Mouse (Mus musculus) midbrain, embryonic 15.5 days (tissue): ENCODE results near the gene F2r. TPM values are rescaled to one million over a fixed set of nuclear protein-coding genes. Genes with fewer than 3 reads are reported as not detected.

Experiments
- ATAC-seq: fragments of 200-750 bp; cut with Nextera tagmentation; replicated peaks from 2 replicates; pipeline ENCODE4 v1.8.0; 2017; ENCODE audit warnings: moderate TSS enrichment
- H3K27ac ChIP-seq: fragments of 300-500 bp; sonication (generic); 2 replicates; pipeline ENCODE4 v1.5.1; 2015; ENCODE audit warnings: mild to moderate bottlenecking, inconsistent platforms
- H3K27me3 ChIP-seq: fragments of 300-500 bp; sonication (generic); replicated peaks from 2 replicates; pipeline ENCODE4 v1.6.1; 2015; ENCODE audit warnings: inconsistent platforms
- H3K36me3 ChIP-seq: fragments of 300-500 bp; sonication (generic); replicated peaks from 2 replicates; pipeline ENCODE4 v1.6.1; 2015; ENCODE audit warnings: inconsistent platforms
- H3K4me1 ChIP-seq: fragments of 300-500 bp; sonication (generic); 2 replicates; pipeline ENCODE4 v1.6.1; 2015; ENCODE audit warnings: inconsistent platforms
- H3K4me2 ChIP-seq: fragments of 300-500 bp; sonication (generic); 2 replicates; pipeline ENCODE4 v1.6.1; 2015; ENCODE audit warnings: inconsistent platforms, mild to moderate bottlenecking, moderate library complexity
- H3K4me3 ChIP-seq: fragments of 300-500 bp; sonication (generic); 2 replicates; pipeline ENCODE4 v1.5.1; 2015; ENCODE audit warnings: mild to moderate bottlenecking, inconsistent platforms
- H3K9ac ChIP-seq: fragments of 300-500 bp; sonication (generic); 2 replicates; pipeline ENCODE4 v1.6.1; 2015; ENCODE audit warnings: mild to moderate bottlenecking, inconsistent platforms
- H3K9me3 ChIP-seq: fragments of 300-500 bp; sonication (generic); 2 replicates; pipeline ENCODE4 v1.6.1; 2016; ENCODE audit warnings: inconsistent platforms
- WGBS: fragments of 180-500 bp; shearing (Covaris S2); methylation state at CpG from one replicate; pipeline ENCODE4 v1.1.7; 2015; ENCODE audit warnings: mixed read lengths; 5-methylcytosine and 5-hydroxymethylcytosine counted together
- polyA plus RNA-seq: library from polyadenylated mRNA; unstranded; fragments of >200 nt; fragmentation: Nextera tagmentation; extraction: Ambion mirVana; gene quantifications from 2 replicates; pipeline ENCODE4 v1.2.1, GENCODE M21; 2015

Gene F2r
- polyA plus RNA-seq, 1 experiment from 2014 or later: 60.9 TPM

DNA sequence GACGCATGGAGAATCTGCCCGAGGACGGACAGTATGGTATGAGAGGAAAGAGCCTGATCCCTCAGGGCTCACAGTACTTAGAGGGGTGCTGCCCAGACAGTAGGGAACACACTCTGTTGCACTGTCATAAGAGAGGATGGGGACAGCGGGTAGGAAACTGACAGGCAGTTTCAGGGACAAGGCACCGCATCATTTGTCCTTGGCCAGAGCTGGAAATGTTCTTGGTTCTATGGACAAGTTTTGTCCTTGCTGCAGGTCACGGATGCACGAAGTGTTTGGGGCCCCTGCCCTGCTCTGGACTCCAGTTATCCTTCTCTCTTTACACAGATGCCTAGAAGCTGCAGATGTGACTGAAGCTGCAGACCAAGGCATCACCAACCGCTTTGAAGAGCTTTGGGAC is 11.3 kb downstream of the F2r start:
- ATAC-seq: no peak
- peaks cover 27% of the 10 kb centered on the region for H3K36me3 ChIP-seq

DNA sequence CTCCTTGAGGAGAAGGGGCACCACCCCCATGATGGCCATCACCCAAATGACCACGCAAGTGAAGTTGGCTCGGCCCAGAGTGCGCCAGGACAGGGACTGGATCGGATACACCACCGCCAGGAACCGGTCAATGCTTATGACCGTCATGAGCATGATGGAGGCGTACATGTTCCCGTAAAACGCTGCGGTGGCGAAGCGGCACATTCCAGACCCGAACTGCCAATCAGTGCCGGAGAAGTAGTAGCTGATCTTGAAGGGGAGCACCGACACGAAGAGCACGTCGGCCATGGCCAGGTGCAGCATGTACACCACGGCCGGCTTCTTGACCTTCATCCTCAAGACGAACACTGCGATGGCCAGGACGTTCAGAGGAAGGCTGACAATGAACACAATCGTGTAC is 14.0 kb downstream of the F2r start:
- Histone ChIP-seq H3K36me3 (peaks cover 25% of the 10 kb centered on the region), H3K9ac (no peak overlapping the region), H3K4me1 (no peaks in the 10 kb centered on the region), H3K27me3 (no peaks in the 10 kb centered on the region), H3K27ac (no peak overlapping the region), H3K4me3 (no peak overlapping the region), H3K9me3 (no peaks in the 10 kb centered on the region), H3K4me2 (no peak overlapping the region)
- no peak for ATAC-seq
- WGBS: 97% methylated on average over 25 of the region's 25 CpGs

More for the DNA sequence above, 11.3 kb downstream of the F2r start:
- Histone ChIP-seq H3K27ac (no peak overlapping the region), H3K4me2 (no peak overlapping the region), H3K9ac (no peak overlapping the region), H3K4me3 (no peak overlapping the region), H3K9me3 (no peaks in the 10 kb centered on the region), H3K4me1 (no peaks in the 10 kb centered on the region), H3K27me3 (no peaks in the 10 kb centered on the region)
- WGBS: 96% methylated on average over 8 of the region's 8 CpGs

DNA sequence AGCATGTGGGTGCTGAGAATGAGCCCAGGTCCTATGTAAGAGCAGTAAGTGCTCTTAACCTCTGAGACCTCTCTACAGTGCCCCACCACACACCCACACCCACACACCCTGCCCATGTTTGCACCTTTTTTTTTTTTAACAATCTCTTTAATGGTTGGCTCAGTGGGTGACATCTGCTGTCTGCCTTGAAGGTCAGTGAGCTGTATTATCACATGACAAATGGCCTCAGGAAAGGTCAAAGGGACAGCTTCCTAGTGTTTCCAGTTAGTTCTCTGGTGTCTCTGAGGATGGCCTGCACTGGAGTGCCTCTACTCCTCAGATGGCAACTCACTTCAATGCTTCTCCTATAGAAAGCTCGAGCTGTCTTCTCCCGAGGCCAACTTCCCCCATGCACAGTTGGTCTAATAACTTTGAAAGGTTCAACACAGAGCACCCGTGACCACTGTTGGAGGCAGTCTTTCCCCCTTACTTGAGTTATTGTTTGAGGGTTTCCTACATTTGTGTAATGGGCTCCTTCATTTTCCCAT is 18.4 kb downstream of the F2r start:
- H3K4me3 ChIP-seq: no peak overlapping the region
- H3K4me2 ChIP-seq: no peak overlapping the region
- H3K27ac ChIP-seq: no peak overlapping the region
- H3K9ac ChIP-seq: no peak overlapping the region
- no peaks in the 10 kb centered on the region for H3K4me1 ChIP-seq
- H3K27me3 ChIP-seq: no peaks in the 10 kb centered on the region
- no peak for ATAC-seq
- 81% methylated on average over 3 of the region's 3 CpGs for WGBS
- no peaks in the 10 kb centered on the region for H3K9me3 ChIP-seq
- peaks cover 21% of the 10 kb centered on the region for H3K36me3 ChIP-seq

DNA sequence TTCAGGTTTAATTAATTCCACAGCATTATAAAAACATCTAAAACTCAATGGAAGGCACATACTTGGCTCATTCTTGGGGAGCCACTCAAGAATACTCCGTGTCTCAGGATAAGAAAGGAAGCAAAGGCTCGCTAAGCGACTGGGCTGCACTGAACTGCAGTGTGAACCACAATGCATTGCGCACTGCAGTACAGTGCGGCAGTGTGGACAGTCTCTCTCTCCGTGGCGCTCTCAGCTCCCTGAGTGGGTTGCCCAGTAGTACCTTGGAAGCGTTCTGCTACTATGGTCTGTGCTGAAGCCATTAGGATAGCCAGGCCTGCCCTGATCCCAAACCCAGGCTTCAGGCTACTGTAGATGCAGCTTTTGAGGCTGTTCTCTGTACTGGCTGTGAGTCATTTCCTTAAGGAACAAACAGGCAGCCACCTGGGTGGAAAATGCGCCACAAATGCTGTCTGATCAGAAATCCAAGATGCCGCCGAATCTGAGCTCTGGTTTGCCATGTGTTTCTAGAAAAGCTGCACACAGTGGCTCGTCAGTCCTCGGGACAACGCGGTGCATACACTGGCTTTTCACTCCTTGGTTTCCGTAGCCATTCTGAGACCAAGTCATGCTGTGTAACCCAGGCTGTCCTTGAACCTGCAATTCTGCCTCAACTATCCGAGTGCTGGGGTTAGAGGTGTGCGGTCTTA is 19.9 kb downstream of the F2r start:
- Histone ChIP-seq H3K27me3 (no peaks in the 10 kb centered on the region), H3K4me3 (no peak overlapping the region), H3K27ac (no peak overlapping the region), H3K36me3 (peaks cover 6% of the 10 kb centered on the region), H3K9me3 (no peaks in the 10 kb centered on the region), H3K4me2 (no peak overlapping the region), H3K4me1 (no peaks in the 10 kb centered on the region), H3K9ac (no peak overlapping the region)
- ATAC-seq: no peak
- 88% methylated on average over 18 of the region's 18 CpGs for WGBS

DNA sequence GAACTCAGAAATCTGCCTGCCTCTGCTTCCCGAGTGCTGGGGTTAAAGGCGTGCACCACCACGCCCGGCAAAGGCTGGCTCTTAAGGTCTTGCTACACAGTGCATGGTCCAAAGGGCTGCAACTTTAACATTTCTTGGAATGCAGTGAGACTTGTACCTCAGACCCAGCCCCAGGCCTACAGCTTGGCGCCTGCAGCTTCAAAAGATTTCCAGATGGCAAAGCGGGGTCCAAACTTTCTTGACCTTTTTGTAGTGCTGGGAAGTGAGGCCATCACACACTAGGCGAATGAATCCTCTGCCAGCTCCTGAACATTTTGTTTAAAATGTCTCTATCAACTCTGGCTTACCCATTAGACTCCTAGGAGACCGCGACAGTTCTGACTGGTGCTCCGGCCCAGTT is 20.7 kb downstream of the F2r start:
- H3K4me3 ChIP-seq: no peak overlapping the region
- WGBS: 95% methylated on average over 10 of the region's 10 CpGs
- no peaks in the 10 kb centered on the region for H3K4me1 ChIP-seq
- H3K36me3 ChIP-seq: peaks cover 3% of the 10 kb centered on the region
- no peak overlapping the region for H3K27ac ChIP-seq
- no peak overlapping the region for H3K4me2 ChIP-seq
- H3K9me3 ChIP-seq: no peaks in the 10 kb centered on the region
- H3K27me3 ChIP-seq: no peaks in the 10 kb centered on the region
- no peak for ATAC-seq
- no peak overlapping the region for H3K9ac ChIP-seq

DNA sequence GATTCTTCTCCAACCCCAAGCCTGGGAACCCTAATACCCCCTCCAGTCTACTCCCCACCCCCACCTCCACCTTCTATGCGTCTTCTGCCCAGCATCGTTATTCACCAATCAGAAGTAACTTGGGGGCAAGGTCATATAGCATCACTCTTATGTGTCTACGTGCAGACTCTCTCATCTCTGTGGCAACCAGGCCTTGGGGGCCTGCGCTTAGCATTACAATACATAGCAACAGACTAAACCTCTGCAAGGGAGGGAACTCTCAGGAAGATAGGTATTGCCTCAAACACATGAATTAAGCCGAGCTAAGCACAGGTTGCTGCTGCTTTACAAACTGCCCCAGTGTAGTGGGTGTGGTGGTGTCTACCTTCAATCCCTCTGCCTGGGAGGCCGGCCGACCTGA is 21.6 kb downstream of the F2r start:
- no peak overlapping the region for H3K27ac ChIP-seq
- H3K27me3 ChIP-seq: no peaks in the 10 kb centered on the region
- H3K4me3 ChIP-seq: no peak overlapping the region
- 70% methylated on average over 7 of the region's 7 CpGs for WGBS
- H3K4me1 ChIP-seq: no peaks in the 10 kb centered on the region
- H3K9me3 ChIP-seq: no peaks in the 10 kb centered on the region
- no peak for ATAC-seq
- no peaks in the 10 kb centered on the region for H3K36me3 ChIP-seq
- no peak overlapping the region for H3K9ac ChIP-seq
- H3K4me2 ChIP-seq: no peak overlapping the region

DNA sequence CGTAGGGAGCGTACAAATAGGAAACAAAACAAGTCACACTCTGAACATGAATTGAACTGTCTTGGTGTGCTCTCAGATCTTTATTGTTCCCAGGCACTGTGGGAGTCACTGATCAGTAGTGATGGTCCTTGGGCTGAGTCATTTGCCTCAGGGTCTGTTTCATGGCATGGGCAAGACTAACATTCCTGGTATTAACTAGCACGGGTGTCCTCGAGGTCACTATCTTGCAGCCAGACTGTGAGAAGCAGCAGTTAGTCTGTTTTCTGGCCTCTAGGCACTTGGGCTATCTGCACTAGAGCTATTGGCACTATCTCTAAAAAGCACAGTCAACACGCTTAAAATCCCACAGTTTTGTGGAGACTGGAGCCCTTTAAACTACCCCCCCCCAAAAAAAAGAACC is 22.4 kb downstream of the F2r start:
- Histone ChIP-seq H3K9me3 (no peaks in the 10 kb centered on the region), H3K4me3 (no peak overlapping the region), H3K9ac (no peak overlapping the region), H3K4me2 (no peak overlapping the region), H3K36me3 (no peaks in the 10 kb centered on the region), H3K27ac (no peak overlapping the region), H3K4me1 (no peaks in the 10 kb centered on the region), H3K27me3 (no peaks in the 10 kb centered on the region)
- no peak for ATAC-seq
- 72% methylated on average over 5 of the region's 5 CpGs for WGBS

DNA sequence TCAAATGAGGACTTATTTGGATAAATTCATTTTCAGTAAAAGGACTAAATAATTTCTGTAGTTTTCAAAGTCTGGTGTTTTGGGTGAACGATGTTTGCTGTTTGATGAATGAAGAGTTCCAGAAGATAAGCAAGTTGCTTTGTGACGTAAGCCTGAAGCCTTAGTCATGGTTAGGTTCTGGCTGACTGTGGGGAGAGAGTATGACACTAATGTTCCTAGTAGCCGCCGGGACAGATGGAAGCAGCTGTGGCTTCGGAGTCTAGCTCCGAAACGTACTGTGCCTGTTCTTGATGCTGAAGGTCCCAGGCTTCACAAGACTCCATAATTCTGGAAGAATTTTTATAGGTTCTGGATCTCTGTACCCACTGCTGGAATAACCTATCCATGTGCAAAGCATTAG is 22.9 kb downstream of the F2r start:
- Histone ChIP-seq H3K27ac (no peak overlapping the region), H3K9ac (no peak overlapping the region), H3K27me3 (no peaks in the 10 kb centered on the region), H3K36me3 (no peaks in the 10 kb centered on the region), H3K4me3 (no peak overlapping the region), H3K9me3 (no peaks in the 10 kb centered on the region), H3K4me2 (no peak overlapping the region), H3K4me1 (no peaks in the 10 kb centered on the region)
- 90% methylated on average over 7 of the region's 7 CpGs for WGBS
- ATAC-seq: no peak

DNA sequence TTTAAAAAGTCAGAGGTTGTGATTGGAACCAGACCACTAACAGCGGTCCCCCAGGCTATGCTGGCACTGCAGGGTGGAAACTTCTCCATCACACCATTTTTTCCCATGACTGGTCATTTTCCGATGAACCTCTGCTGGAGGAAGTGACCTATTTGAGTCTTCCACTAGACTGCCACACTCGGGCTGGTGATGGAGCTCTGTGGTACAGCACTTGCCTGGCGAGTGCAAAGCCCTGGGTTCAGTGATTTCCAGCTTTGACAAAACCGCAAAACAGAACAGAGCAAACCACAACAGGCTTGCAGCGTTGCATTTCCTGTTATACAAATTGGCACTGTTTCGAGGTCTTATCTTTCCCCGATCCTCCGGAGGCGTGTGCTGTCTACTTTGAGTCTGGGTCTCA is 25.4 kb downstream of the F2r start:
- H3K4me3 ChIP-seq: no peak overlapping the region
- H3K27me3 ChIP-seq: no peaks in the 10 kb centered on the region
- no peaks in the 10 kb centered on the region for H3K9me3 ChIP-seq
- no peaks in the 10 kb centered on the region for H3K36me3 ChIP-seq
- no peak overlapping the region for H3K9ac ChIP-seq
- no peak overlapping the region for H3K27ac ChIP-seq
- ATAC-seq: no peak
- H3K4me2 ChIP-seq: no peak overlapping the region
- no peaks in the 10 kb centered on the region for H3K4me1 ChIP-seq
- WGBS: 88% methylated on average over 10 of the region's 10 CpGs

DNA sequence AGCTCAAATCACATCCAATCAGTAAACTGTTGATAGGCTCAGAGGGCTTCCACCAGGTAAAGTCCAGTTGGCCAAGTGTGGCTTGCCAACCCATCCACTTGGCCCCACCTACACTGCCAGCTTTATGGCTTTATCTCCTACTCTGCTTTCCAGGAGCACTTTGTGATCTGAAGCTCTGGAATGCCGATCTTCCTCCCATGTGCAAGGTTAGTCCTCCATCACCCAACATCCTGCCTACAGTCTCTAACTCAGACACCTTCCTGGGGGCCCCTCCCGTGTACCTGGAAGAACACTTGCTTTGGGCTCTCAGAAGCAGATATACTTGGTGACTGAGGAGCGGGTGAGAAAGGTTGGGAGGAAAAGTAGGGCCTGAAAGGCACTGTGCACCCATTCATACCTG is 26.7 kb downstream of the F2r start:
- H3K36me3 ChIP-seq: no peaks in the 10 kb centered on the region

DNA sequence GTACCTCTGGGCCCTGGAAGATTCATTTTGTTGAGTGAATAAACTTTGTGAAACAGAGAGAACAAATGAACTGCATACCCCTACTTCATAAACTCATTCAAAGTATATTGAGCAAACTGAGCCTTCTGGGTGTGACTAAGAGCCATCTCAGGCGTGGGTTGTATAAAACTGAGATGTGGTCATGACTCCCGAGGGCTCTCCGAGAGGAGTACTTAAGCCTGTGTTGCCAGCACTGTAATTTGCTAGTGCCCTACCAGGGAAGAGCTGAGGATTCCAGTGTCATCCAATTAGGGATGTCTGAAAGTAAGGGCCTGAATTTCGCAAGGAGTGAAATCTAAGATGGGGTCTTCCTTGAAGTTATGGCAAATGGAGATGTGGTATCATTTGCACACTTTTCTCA is 30.7 kb downstream of the F2r start:
- Histone ChIP-seq H3K36me3 (no peaks in the 10 kb centered on the region), H3K27me3 (no peaks in the 10 kb centered on the region), H3K4me3 (no peak overlapping the region), H3K4me1 (peaks cover 10% of the 10 kb centered on the region), H3K4me2 (no peak overlapping the region), H3K27ac (no peak overlapping the region), H3K9me3 (no peaks in the 10 kb centered on the region), H3K9ac (no peak overlapping the region)
- 92% methylated on average over 4 of the region's 4 CpGs for WGBS
- ATAC-seq: no peak

More for the DNA sequence above, 26.7 kb downstream of the F2r start:
- no peak for ATAC-seq
- Histone ChIP-seq H3K4me3 (no peak overlapping the region), H3K4me1 (no peaks in the 10 kb centered on the region), H3K9ac (no peak overlapping the region), H3K9me3 (no peaks in the 10 kb centered on the region), H3K27ac (no peak overlapping the region), H3K27me3 (no peaks in the 10 kb centered on the region), H3K4me2 (no peak overlapping the region)
- 87% methylated on average over 3 of the region's 3 CpGs for WGBS

DNA sequence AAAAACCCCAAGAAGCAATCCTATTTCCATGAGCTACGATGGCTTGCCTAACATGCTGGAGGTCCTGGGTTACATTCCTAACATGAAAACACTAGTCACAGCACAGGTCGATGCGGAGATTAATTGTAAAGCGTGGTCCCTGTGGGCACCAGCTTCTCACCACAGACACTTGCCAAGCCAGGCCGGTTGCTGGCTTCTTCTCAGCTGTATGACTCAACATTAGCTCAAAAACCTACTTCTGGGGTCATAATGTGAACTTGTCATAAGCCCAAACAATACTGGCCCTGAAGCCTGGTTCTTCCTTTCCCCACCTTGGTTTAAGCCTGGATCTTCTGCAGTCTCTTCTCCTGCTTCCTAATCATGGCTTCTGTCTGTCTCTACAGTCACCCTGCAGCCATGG is 33.4 kb downstream of the F2r start:
- Histone ChIP-seq H3K4me3 (no peak overlapping the region), H3K4me2 (no peak overlapping the region), H3K9ac (no peak overlapping the region), H3K9me3 (no peaks in the 10 kb centered on the region), H3K36me3 (no peaks in the 10 kb centered on the region), H3K4me1 (peaks cover 11% of the 10 kb centered on the region), H3K27ac (no peak overlapping the region), H3K27me3 (no peaks in the 10 kb centered on the region)
- ATAC-seq: no peak
- WGBS: 90% methylated on average over 5 of the region's 5 CpGs
